Mouse (Mus musculus) heart, embryonic 13.5 days (tissue): Measurements from ENCODE around the gene Dusp1. TPM values are rescaled to one million over a fixed set of nuclear protein-coding genes. Genes with fewer than 3 reads are reported as not detected.
A peak's percentile ranks its signal among the peaks of the same experiment; 100 is the strongest.

ENCODE experiments used
- ATAC-seq: fragments of 200-750 bp; cut with Nextera tagmentation; 2 replicates; pipeline ENCODE4 v1.8.0; 2017; ENCODE audit warnings: moderate TSS enrichment; ENCODE audit not compliant: insufficient number of reproducible peaks, low FRiP score, low TSS enrichment; ENCODE audit errors: extremely low read depth
- H3K27ac ChIP-seq: fragments of 300-500 bp; sonication (generic); replicated peaks from 2 replicates; pipeline ENCODE4 v1.5.1; 2015; ENCODE audit warnings: moderate library complexity, mild to moderate bottlenecking, inconsistent platforms
- H3K27me3 ChIP-seq: fragments of 300-500 bp; sonication (generic); replicated peaks from 2 replicates; pipeline ENCODE4 v1.6.1; 2015; ENCODE audit warnings: mild to moderate bottlenecking, inconsistent platforms
- H3K36me3 ChIP-seq: fragments of 300-500 bp; sonication (generic); 2 replicates; pipeline ENCODE4 v1.6.1; 2015; ENCODE audit warnings: mild to moderate bottlenecking, inconsistent platforms
- H3K4me1 ChIP-seq: fragments of 300-500 bp; sonication (generic); 2 replicates; pipeline ENCODE4 v1.6.1; 2015; ENCODE audit warnings: inconsistent platforms
- H3K4me2 ChIP-seq: fragments of 300-500 bp; sonication (generic); 2 replicates; pipeline ENCODE4 v1.6.1; 2015; ENCODE audit warnings: inconsistent platforms, mild to moderate bottlenecking, moderate library complexity
- H3K4me3 ChIP-seq: fragments of 300-500 bp; sonication (generic); 2 replicates; pipeline ENCODE4 v1.5.1; 2015; ENCODE audit warnings: moderate library complexity, mild to moderate bottlenecking, inconsistent platforms
- H3K9ac ChIP-seq: fragments of 300-500 bp; sonication (generic); 2 replicates; pipeline ENCODE4 v1.6.1; 2015; ENCODE audit warnings: inconsistent platforms, mild to moderate bottlenecking, moderate library complexity
- H3K9me3 ChIP-seq: fragments of 300-500 bp; sonication (generic); 2 replicates; pipeline ENCODE4 v1.6.1; 2016; ENCODE audit warnings: inconsistent platforms
- whole genome bisulfite sequencing: fragments of 180-500 bp; shearing (Covaris S2); methylation state at CpG from one replicate; pipeline ENCODE4 v1.1.7; 2015; ENCODE audit warnings: mixed read lengths; 5-methylcytosine and 5-hydroxymethylcytosine counted together
- polyA plus RNA-seq: library from polyadenylated mRNA; unstranded; fragments of >200 nt; fragmentation: Nextera tagmentation; extraction: Ambion mirVana; gene quantifications from 2 replicates; pipeline ENCODE4 v1.2.1, GENCODE M21; 2015

The Dusp1 gene
- polyA plus RNA-seq, 1 experiment from 2014 or later, result 32.8 TPM

GRCm38 (mm10) chr17:26574118-26574517 lies 12.2 kb upstream of the Dusp1 start:
- ATAC-seq, result no peak
- Histone ChIP-seq H3K27me3 (no peaks in the 10 kb centered on the region), H3K27ac (peak overlapping the region; percentile 61), H3K4me1 (peaks cover 88% of the 10 kb centered on the region), H3K36me3 (peaks cover 56% of the 10 kb centered on the region), H3K9me3 (no peaks in the 10 kb centered on the region), H3K4me3 (no peak overlapping the region), H3K4me2 (no peak overlapping the region), H3K9ac (peak overlapping the region; percentile 64)
- 56% methylated on average over 11 of the region's 11 CpGs for WGBS

- Histone ChIP-seq H3K27me3 (no peaks in the 10 kb centered on the region), H3K4me2 (no peak overlapping the region), H3K4me1 (peaks cover 70% of the 10 kb centered on the region), H3K27ac (no peak overlapping the region), H3K4me3 (no peak overlapping the region), H3K9me3 (no peaks in the 10 kb centered on the region), H3K36me3 (peaks cover 61% of the 10 kb centered on the region), H3K9ac (no peak overlapping the region)
- ATAC-seq, result no peak
- WGBS, result 94% methylated on average over 11 of the region's 11 CpGs
These were observed 10.3 kb upstream of the Dusp1 start for GRCm38 (mm10) chr17:26572265-26572664.

DNA sequence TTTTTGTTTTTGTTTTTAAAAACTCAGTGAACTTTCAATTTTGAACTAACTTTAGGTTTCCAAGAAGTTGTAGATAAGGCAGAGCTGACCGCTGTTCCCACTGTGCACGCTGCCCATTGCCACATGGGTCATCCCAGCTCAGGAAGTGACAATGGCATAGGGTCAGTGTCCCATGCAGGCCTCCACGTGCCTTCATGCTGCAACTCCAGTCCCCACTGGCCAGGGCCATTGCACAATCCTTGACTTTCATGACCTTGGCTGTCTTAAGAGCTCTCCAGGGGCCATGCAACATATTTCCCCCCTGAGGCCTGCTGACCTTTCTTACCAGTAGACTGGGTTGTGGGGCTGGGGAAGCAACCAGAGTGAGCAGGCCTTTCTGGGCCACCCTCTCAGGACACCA lies 9.4 kb upstream of the Dusp1 start:
- Histone ChIP-seq H3K27me3 (no peaks in the 10 kb centered on the region), H3K9ac (no peak overlapping the region), H3K27ac (no peak overlapping the region), H3K36me3 (peaks cover 67% of the 10 kb centered on the region), H3K4me1 (peaks cover 61% of the 10 kb centered on the region), H3K4me2 (no peak overlapping the region), H3K9me3 (no peaks in the 10 kb centered on the region), H3K4me3 (no peak overlapping the region)
- 68% methylated on average over 3 of the region's 3 CpGs for WGBS
- no peak for ATAC-seq

DNA sequence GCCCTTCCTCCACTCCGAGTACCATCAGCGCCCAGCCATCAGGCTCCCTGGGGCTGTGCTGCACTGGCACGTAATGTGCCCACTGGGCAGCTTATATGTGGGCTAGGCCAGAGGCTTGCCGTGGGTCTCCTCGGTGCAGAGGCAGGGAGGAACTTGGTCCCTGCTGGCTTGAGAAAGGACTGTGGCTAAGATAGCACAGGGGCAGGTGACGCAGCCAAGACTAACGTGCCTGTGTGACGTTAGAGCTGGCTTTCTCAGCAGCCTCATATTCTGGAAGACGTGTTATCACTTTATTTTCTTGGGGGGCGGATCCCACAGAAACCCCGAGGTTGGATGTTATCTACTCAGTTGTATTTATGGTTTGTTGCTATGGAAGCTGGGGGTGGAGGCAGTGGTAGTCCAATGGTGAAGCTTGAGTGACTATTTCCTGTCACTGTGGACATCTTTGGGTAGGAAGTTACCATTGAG lies 8.8 kb upstream of the Dusp1 start:
- Histone ChIP-seq H3K9me3 (no peaks in the 10 kb centered on the region), H3K4me3 (no peak overlapping the region), H3K27ac (no peak overlapping the region), H3K36me3 (peaks cover 70% of the 10 kb centered on the region), H3K4me2 (no peak overlapping the region), H3K27me3 (no peaks in the 10 kb centered on the region), H3K4me1 (peaks cover 54% of the 10 kb centered on the region), H3K9ac (no peak overlapping the region)
- 55% methylated on average over 11 of the region's 11 CpGs for WGBS
- no peak; the same call in 1 of the 2 replicates for ATAC-seq

DNA sequence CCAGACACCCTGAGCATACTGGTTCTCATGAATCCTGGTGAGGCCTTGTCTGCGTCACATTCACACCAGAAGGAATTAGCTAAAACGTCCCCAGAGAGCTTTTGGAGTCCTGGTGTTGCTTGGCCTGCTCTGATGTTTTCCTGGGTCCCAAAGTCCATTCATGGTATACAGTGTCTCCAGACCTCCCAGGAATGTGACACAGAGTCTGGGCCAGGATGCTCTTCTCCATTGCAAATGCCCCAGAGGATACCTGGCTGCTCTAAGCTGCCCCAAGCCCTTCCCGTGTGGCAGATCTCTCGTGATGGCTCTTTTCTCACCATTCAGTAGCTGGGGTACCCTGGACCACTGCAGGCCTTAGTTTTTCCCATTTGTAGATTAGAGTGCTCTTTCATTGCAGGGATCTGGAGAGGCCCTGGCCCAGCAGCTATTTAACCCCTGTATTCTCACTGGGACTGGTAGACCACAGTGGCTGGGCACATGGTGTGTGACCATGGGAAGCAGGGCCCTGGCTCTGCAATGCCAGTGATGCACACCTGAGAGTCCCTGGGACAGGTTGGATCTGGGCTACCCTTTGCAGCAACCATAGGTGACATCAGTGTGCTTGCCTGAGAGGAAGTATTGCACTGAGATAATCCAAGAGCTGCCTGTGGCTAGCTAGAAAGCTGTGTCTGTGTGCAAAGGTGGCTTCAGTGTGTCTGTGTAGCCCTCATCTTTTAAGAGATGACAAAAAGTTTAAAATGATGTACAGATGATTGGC lies 7.8 kb upstream of the Dusp1 start:
- Histone ChIP-seq H3K4me3 (no peak overlapping the region), H3K9me3 (no peaks in the 10 kb centered on the region), H3K27me3 (no peaks in the 10 kb centered on the region), H3K4me1 (peaks cover 45% of the 10 kb centered on the region), H3K9ac (0 out of 2 replicates have a peak overlapping the region, but pooled peaks have one; percentile 6), H3K27ac (no peak overlapping the region), H3K36me3 (peaks cover 69% of the 10 kb centered on the region), H3K4me2 (no peak overlapping the region)
- 76% methylated on average over 4 of the region's 4 CpGs for WGBS
- no peak for ATAC-seq

DNA sequence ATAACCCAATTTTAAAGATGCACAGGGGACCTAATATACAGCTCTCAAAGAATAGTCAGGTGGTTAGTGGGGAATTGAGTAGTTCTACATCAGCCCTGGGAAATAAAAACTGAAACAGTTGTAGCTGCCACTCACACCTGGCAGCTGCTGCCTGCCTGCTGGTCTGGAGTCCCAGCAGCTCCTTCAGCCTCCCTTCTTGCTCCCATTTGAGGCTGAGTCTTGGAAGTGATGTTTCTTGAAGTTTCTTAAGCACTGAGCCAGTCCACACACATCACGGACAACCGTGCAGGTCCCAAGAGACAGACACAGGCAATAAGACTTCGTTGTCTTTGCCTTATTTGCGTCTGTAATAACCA lies 5.9 kb upstream of the Dusp1 start:
- no peak for ATAC-seq
- 95% methylated on average over 4 of the region's 4 CpGs for WGBS
- Histone ChIP-seq H3K9ac (no peak overlapping the region), H3K4me1 (peaks cover 42% of the 10 kb centered on the region), H3K27ac (no peak overlapping the region), H3K4me2 (no peak overlapping the region), H3K27me3 (no peaks in the 10 kb centered on the region), H3K36me3 (peaks cover 85% of the 10 kb centered on the region), H3K4me3 (no peak overlapping the region), H3K9me3 (no peaks in the 10 kb centered on the region)

DNA sequence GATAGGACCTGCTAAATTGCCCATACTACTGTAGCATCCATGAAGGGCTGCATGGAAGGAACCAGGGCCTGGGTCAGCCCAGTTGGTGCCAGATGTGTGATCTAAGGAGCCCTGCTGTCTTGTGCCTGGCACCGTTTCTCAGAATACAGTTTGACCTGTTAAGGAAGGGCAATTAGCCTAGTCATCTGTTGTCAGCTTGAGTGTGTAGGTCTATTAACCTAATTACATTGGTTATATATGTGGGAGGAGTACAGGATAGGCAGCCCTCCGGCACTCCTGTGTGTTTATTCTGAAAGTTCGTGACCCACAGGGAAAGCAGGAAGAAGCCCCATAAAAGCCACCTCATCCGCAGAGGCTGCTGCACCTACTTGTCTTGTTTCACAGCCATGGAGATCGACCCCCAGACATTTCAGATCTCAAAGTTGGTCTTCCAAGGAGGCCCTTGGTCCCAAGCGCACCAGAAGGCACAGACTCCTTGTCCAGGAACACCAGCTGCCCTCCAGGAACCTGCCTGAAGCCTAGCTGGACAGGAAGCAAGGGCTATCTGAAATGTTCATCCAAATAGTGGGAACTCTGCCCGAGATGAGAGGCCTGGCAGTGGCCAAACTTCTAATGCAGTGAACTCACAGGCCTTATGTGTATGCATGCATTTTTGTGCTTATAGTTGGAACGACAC lies 5.4 kb upstream of the Dusp1 start:
- H3K4me1 ChIP-seq, result peaks cover 47% of the 10 kb centered on the region
- H3K36me3 ChIP-seq, result peaks cover 82% of the 10 kb centered on the region
- H3K4me2 ChIP-seq, result no peak overlapping the region
- no peak overlapping the region for H3K4me3 ChIP-seq
- no peak overlapping the region for H3K9ac ChIP-seq
- 73% methylated on average over 8 of the region's 8 CpGs for WGBS
- ATAC-seq, result no peak
- H3K27me3 ChIP-seq, result no peaks in the 10 kb centered on the region
- H3K27ac ChIP-seq, result no peak overlapping the region
- no peaks in the 10 kb centered on the region for H3K9me3 ChIP-seq

- H3K4me2 ChIP-seq, result no peak overlapping the region
- 70% methylated on average over 9 of the region's 9 CpGs for WGBS
- no peaks in the 10 kb centered on the region for H3K9me3 ChIP-seq
- no peak for ATAC-seq
- peak overlapping the region; percentile 19; the same call in 1 of the 2 replicates for H3K9ac ChIP-seq
- peaks cover 37% of the 10 kb centered on the region for H3K4me1 ChIP-seq
- peaks cover 61% of the 10 kb centered on the region for H3K36me3 ChIP-seq
- H3K27ac ChIP-seq, result no peak overlapping the region
- H3K4me3 ChIP-seq, result no peak overlapping the region
- no peaks in the 10 kb centered on the region for H3K27me3 ChIP-seq
These were observed 2.5 kb upstream of the Dusp1 start for GRCm38 (mm10) chr17:26564439-26564838.

- H3K4me1 ChIP-seq, result peaks cover 35% of the 10 kb centered on the region
- H3K9ac ChIP-seq, result 0 out of 2 replicates have a peak overlapping the region, but pooled peaks have one; percentile 97
- no peak overlapping the region for H3K27ac ChIP-seq
- no peak overlapping the region for H3K4me2 ChIP-seq
- H3K27me3 ChIP-seq, result no peaks in the 10 kb centered on the region
- no peak overlapping the region for H3K4me3 ChIP-seq
- no peak for ATAC-seq
- H3K36me3 ChIP-seq, result peaks cover 52% of the 10 kb centered on the region
- WGBS, result 92% methylated on average over 6 of the region's 6 CpGs
- H3K9me3 ChIP-seq, result no peaks in the 10 kb centered on the region
These were observed 1.5 kb upstream of the Dusp1 start for GRCm38 (mm10) chr17:26563476-26563875.

GRCm38 (mm10) chr17:26562292-26562691 lies 364 bp upstream of the Dusp1 start:
- 70% methylated on average over 4 of the region's 4 CpGs for WGBS
- peaks cover 40% of the 10 kb centered on the region for H3K36me3 ChIP-seq
- peak overlapping the region; percentile 80; the same call in 1 of the 2 replicates for H3K27ac ChIP-seq

GRCm38 (mm10) chr17:26561290-26561640 lies 663 bp downstream of the Dusp1 start, which contains the start of gene Ergic1:
TSS of gene Ergic1 (plus strand) at chr17:26561489.
- Histone ChIP-seq H3K4me1 (peaks cover 35% of the 10 kb centered on the region), H3K4me3 (peak within 1 kb of the TSS; percentile 88), H3K9me3 (no peaks in the 10 kb centered on the region), H3K9ac (peak within 1 kb of the TSS; percentile 97), H3K36me3 (peaks cover 30% of the 10 kb centered on the region), H3K27me3 (no peaks in the 10 kb centered on the region), H3K4me2 (peak within 1 kb of the TSS; percentile 98), H3K27ac (peak within 1 kb of the TSS; percentile 80)
- ATAC-seq, result peak; percentile 83
- under 1% methylated on average over 36 of the region's 36 CpGs for WGBS

More at GRCm38 (mm10) chr17:26562292-26562691, 364 bp upstream of the Dusp1 start:
- Histone ChIP-seq H3K27me3 (no peaks in the 10 kb centered on the region), H3K4me1 (peaks cover 35% of the 10 kb centered on the region), H3K9ac (peak overlapping the region; percentile 97), H3K9me3 (no peaks in the 10 kb centered on the region), H3K4me2 (peak overlapping the region; percentile 98), H3K4me3 (peak overlapping the region; percentile 88)
- ATAC-seq, result no peak
